Mouse (Mus musculus): Measurements from ENCODE around the gene Eml4. TPM values are rescaled to one million over a fixed set of nuclear protein-coding genes. Genes with fewer than 3 reads are reported as not detected.

The Eml4 gene
- polyA plus RNA-seq, 1 experiment from 2014 or later = 38.9 TPM

DNA sequence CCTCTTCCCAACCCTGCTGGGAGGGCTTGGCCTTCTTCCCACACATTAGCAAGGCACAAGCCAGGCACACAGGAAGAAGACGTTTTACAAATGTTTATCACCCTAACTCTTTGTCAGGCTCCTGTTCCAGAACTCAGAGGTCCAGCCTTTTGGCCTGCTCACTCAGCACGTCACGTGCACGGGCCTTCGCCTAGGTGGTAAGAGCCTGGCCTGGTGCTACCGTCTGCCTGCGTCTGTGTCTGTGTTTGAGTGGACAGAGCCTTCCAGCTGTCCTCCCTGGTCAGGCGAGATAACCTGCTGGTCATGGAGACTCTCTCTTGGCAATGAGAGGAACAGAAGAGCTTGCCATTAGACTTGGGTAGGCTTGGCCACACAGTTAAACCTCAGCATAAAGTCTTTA, 100.6 kb downstream of the Eml4 start:
- WGBS = 94% methylated on average over 8 of the region's 8 CpGs
- Histone ChIP-seq H3K4me1 (ENCODE audit: control insufficient read depth, insufficient read depth, low read length) (no peaks in the 10 kb centered on the region), H3K4me3 (replicated peaks; ENCODE audit: low read depth, low read length) (no peak overlapping the region), H3K9ac (replicated peaks; ENCODE audit: low read length) (no peak overlapping the region), H3K9me3 (ENCODE audit: control insufficient read depth, low read length) (no peaks in the 10 kb centered on the region), H3K36me3 (ENCODE audit: control insufficient read depth, insufficient read depth, low read length) (peaks cover 63% of the 10 kb centered on the region), H3K4me2 (ENCODE audit: low read length) (no peak overlapping the region), H3K27me3 (ENCODE audit: control insufficient read depth, insufficient read depth, low read length) (no peaks in the 10 kb centered on the region), H3K27ac (replicated peaks; ENCODE audit: low read depth, low read length) (no peak overlapping the region)
- no peak for DNase-seq
- ATAC-seq (ENCODE audit: low FRiP score, low TSS enrichment) = no peak

GRCm38 (mm10) chr17:83451796-83452195, 101.1 kb downstream of the Eml4 start:
- Histone ChIP-seq H3K9ac (replicated peaks; ENCODE audit: low read length) (no peak overlapping the region), H3K4me3 (replicated peaks; ENCODE audit: low read depth, low read length) (no peak overlapping the region), H3K27me3 (ENCODE audit: control insufficient read depth, insufficient read depth, low read length) (no peaks in the 10 kb centered on the region), H3K4me2 (ENCODE audit: low read length) (no peak overlapping the region), H3K4me1 (ENCODE audit: control insufficient read depth, insufficient read depth, low read length) (no peaks in the 10 kb centered on the region), H3K9me3 (ENCODE audit: control insufficient read depth, low read length) (no peaks in the 10 kb centered on the region), H3K36me3 (ENCODE audit: control insufficient read depth, insufficient read depth, low read length) (peaks cover 66% of the 10 kb centered on the region), H3K27ac (replicated peaks; ENCODE audit: low read depth, low read length) (no peak overlapping the region)
- 96% methylated on average over 3 of the region's 3 CpGs for WGBS
- no peak for ATAC-seq (ENCODE audit: low FRiP score, low TSS enrichment)
- DNase-seq = no peak

GRCm38 (mm10) chr17:83452451-83452850, 101.7 kb downstream of the Eml4 start:
- ATAC-seq (ENCODE audit: low FRiP score, low TSS enrichment) (no peak), DNase-seq (no peak)
- Histone ChIP-seq H3K4me2 (ENCODE audit: low read length) (no peak overlapping the region), H3K9ac (replicated peaks; ENCODE audit: low read length) (no peak overlapping the region), H3K9me3 (ENCODE audit: control insufficient read depth, low read length) (no peaks in the 10 kb centered on the region), H3K4me3 (replicated peaks; ENCODE audit: low read depth, low read length) (no peak overlapping the region), H3K4me1 (ENCODE audit: control insufficient read depth, insufficient read depth, low read length) (no peaks in the 10 kb centered on the region), H3K27me3 (ENCODE audit: control insufficient read depth, insufficient read depth, low read length) (no peaks in the 10 kb centered on the region), H3K27ac (replicated peaks; ENCODE audit: low read depth, low read length) (no peak overlapping the region), H3K36me3 (ENCODE audit: control insufficient read depth, insufficient read depth, low read length) (peaks cover 72% of the 10 kb centered on the region)
- WGBS = 97% methylated on average over 8 of the region's 8 CpGs

GRCm38 (mm10) chr17:83453587-83453986, 102.9 kb downstream of the Eml4 start:
- H3K9me3 ChIP-seq (ENCODE audit: control insufficient read depth, low read length) = no peaks in the 10 kb centered on the region
- H3K4me3 ChIP-seq (replicated peaks; ENCODE audit: low read depth, low read length) = no peak overlapping the region
- peaks cover 77% of the 10 kb centered on the region for H3K36me3 ChIP-seq (ENCODE audit: control insufficient read depth, insufficient read depth, low read length)
- H3K9ac ChIP-seq (replicated peaks; ENCODE audit: low read length) = no peak overlapping the region
- 83% methylated on average over 5 of the region's 5 CpGs for WGBS
- no peak overlapping the region for H3K27ac ChIP-seq (replicated peaks; ENCODE audit: low read depth, low read length)
- no peaks in the 10 kb centered on the region for H3K27me3 ChIP-seq (ENCODE audit: control insufficient read depth, insufficient read depth, low read length)
- DNase-seq (no peak), ATAC-seq (ENCODE audit: low FRiP score, low TSS enrichment) (no peak)
- H3K4me1 ChIP-seq (ENCODE audit: control insufficient read depth, insufficient read depth, low read length) = no peaks in the 10 kb centered on the region
- H3K4me2 ChIP-seq (ENCODE audit: low read length) = no peak overlapping the region

DNA sequence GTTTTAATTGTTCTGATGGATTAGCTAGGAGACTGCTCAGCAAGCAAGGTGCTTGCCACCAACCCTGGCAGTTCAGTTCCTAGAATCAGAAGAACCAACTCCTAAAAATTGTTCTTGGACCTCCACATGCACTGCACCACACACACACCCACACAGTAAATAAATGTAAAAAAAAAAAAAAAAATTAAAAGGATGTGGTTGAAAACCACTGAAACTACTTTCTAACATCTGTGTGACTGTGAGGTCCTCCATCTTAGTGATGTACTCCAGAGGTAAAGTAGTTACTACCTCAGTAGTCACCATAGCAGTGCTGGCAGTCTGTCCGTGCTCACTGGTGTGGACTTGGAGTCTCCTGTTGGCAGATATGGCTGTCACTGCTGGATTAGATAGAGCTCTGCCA, 106.5 kb downstream of the Eml4 start:
- Histone ChIP-seq H3K9me3 (ENCODE audit: control insufficient read depth, low read length) (no peaks in the 10 kb centered on the region), H3K4me2 (ENCODE audit: low read length) (no peak overlapping the region), H3K27ac (replicated peaks; ENCODE audit: low read depth, low read length) (no peak overlapping the region), H3K4me3 (replicated peaks; ENCODE audit: low read depth, low read length) (no peak overlapping the region), H3K27me3 (ENCODE audit: control insufficient read depth, insufficient read depth, low read length) (no peaks in the 10 kb centered on the region), H3K36me3 (ENCODE audit: control insufficient read depth, insufficient read depth, low read length) (peaks cover 74% of the 10 kb centered on the region), H3K9ac (replicated peaks; ENCODE audit: low read length) (no peak overlapping the region), H3K4me1 (ENCODE audit: control insufficient read depth, insufficient read depth, low read length) (no peaks in the 10 kb centered on the region)
- no peak for ATAC-seq (ENCODE audit: low FRiP score, low TSS enrichment)
- DNase-seq = no peak
- WGBS = 97% methylated on average over 1 of the region's 1 CpGs

- Histone ChIP-seq H3K27ac (replicated peaks; ENCODE audit: low read depth, low read length) (no peak overlapping the region), H3K9me3 (ENCODE audit: control insufficient read depth, low read length) (no peaks in the 10 kb centered on the region), H3K4me1 (ENCODE audit: control insufficient read depth, insufficient read depth, low read length) (no peaks in the 10 kb centered on the region), H3K27me3 (ENCODE audit: control insufficient read depth, insufficient read depth, low read length) (no peaks in the 10 kb centered on the region), H3K36me3 (ENCODE audit: control insufficient read depth, insufficient read depth, low read length) (peaks cover 39% of the 10 kb centered on the region), H3K4me3 (replicated peaks; ENCODE audit: low read depth, low read length) (no peak overlapping the region), H3K4me2 (ENCODE audit: low read length) (no peak overlapping the region), H3K9ac (replicated peaks; ENCODE audit: low read length) (no peak overlapping the region)
- 95% methylated on average over 5 of the region's 5 CpGs for WGBS
- no peak for ATAC-seq (ENCODE audit: low FRiP score, low TSS enrichment)
- DNase-seq = no peak
These were observed 115.2 kb downstream of the Eml4 start for GRCm38 (mm10) chr17:83465969-83466368.

- Histone ChIP-seq H3K9me3 (ENCODE audit: control insufficient read depth, low read length) (no peaks in the 10 kb centered on the region), H3K4me3 (replicated peaks; ENCODE audit: low read depth, low read length) (no peak overlapping the region), H3K36me3 (ENCODE audit: control insufficient read depth, insufficient read depth, low read length) (peaks cover 32% of the 10 kb centered on the region), H3K27ac (replicated peaks; ENCODE audit: low read depth, low read length) (no peak overlapping the region), H3K27me3 (ENCODE audit: control insufficient read depth, insufficient read depth, low read length) (no peaks in the 10 kb centered on the region), H3K4me2 (ENCODE audit: low read length) (no peak overlapping the region), H3K9ac (replicated peaks; ENCODE audit: low read length) (no peak overlapping the region), H3K4me1 (ENCODE audit: control insufficient read depth, insufficient read depth, low read length) (no peaks in the 10 kb centered on the region)
- WGBS = 60% methylated on average over 6 of the region's 6 CpGs
- DNase-seq (no peak), ATAC-seq (ENCODE audit: low FRiP score, low TSS enrichment) (no peak)
These were observed 116.0 kb downstream of the Eml4 start for GRCm38 (mm10) chr17:83466697-83467251.

DNA sequence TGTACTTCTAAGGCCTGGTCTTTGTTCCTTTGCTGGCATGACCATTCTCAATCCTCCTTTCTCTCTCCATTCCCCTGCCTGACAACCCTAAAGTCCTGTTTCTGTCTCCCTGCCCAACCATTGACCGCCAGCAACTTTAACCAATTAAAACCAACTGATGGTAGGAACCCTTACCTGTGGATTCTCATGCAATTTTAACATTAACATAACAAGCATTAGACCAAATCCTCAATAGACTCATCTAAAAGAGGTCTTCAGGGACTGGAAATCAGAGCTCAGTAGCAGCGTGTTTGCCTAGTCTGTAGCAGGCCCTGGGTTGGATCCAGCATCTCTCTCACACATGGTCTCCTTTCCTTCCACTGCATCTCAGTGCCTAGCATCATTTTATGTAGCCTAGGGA, 118.9 kb downstream of the Eml4 start:
- Histone ChIP-seq H3K27ac (replicated peaks; ENCODE audit: low read depth, low read length) (no peak overlapping the region), H3K4me3 (replicated peaks; ENCODE audit: low read depth, low read length) (no peak overlapping the region), H3K27me3 (ENCODE audit: control insufficient read depth, insufficient read depth, low read length) (no peaks in the 10 kb centered on the region), H3K4me1 (ENCODE audit: control insufficient read depth, insufficient read depth, low read length) (no peaks in the 10 kb centered on the region), H3K36me3 (ENCODE audit: control insufficient read depth, insufficient read depth, low read length) (peaks cover 34% of the 10 kb centered on the region), H3K9me3 (ENCODE audit: control insufficient read depth, low read length) (no peaks in the 10 kb centered on the region), H3K9ac (replicated peaks; ENCODE audit: low read length) (no peak overlapping the region), H3K4me2 (ENCODE audit: low read length) (no peak overlapping the region)
- 87% methylated on average over 2 of the region's 2 CpGs for WGBS
- ATAC-seq (ENCODE audit: low FRiP score, low TSS enrichment) (no peak), DNase-seq (no peak)

- no peak for ATAC-seq (ENCODE audit: low FRiP score, low TSS enrichment)
- Histone ChIP-seq H3K9ac (replicated peaks; ENCODE audit: low read length) (no peak overlapping the region), H3K27ac (replicated peaks; ENCODE audit: low read depth, low read length) (no peak overlapping the region), H3K4me1 (ENCODE audit: control insufficient read depth, insufficient read depth, low read length) (no peaks in the 10 kb centered on the region), H3K36me3 (ENCODE audit: control insufficient read depth, insufficient read depth, low read length) (peaks cover 82% of the 10 kb centered on the region), H3K9me3 (ENCODE audit: control insufficient read depth, low read length) (no peaks in the 10 kb centered on the region), H3K4me2 (ENCODE audit: low read length) (no peak overlapping the region), H3K4me3 (replicated peaks; ENCODE audit: low read depth, low read length) (no peak overlapping the region), H3K27me3 (ENCODE audit: control insufficient read depth, insufficient read depth, low read length) (no peaks in the 10 kb centered on the region)
- 97% methylated on average over 12 of the region's 12 CpGs for WGBS
- DNase-seq = no peak
These were observed 126.4 kb downstream of the Eml4 start for GRCm38 (mm10) chr17:83477089-83477488.
